Mouse (Mus musculus): ENCODE measurements around the gene Snx18. TPM values are rescaled to one million over a fixed set of nuclear protein-coding genes. Genes with fewer than 3 reads are reported as not detected.

Snx18 gene
- total RNA-seq (2021) = 10 to 100 TPM; 30.1 to 30.6 TPM
- long read RNA-seq, experiment 1, full-length matches to known transcripts = 48 of 55 reads
- long read RNA-seq, experiment 1, partial matches to known transcripts = 0 of 55 reads
- long read RNA-seq, experiment 1, other reads (novel, unspliced or antisense) = 7 of 55 reads
- long read RNA-seq, experiment 2, full-length matches to known transcripts = 32 of 35 reads
- long read RNA-seq, experiment 2, partial matches to known transcripts = 0 of 35 reads
- long read RNA-seq, experiment 2, other reads (novel, unspliced or antisense) = 3 of 35 reads

DNA sequence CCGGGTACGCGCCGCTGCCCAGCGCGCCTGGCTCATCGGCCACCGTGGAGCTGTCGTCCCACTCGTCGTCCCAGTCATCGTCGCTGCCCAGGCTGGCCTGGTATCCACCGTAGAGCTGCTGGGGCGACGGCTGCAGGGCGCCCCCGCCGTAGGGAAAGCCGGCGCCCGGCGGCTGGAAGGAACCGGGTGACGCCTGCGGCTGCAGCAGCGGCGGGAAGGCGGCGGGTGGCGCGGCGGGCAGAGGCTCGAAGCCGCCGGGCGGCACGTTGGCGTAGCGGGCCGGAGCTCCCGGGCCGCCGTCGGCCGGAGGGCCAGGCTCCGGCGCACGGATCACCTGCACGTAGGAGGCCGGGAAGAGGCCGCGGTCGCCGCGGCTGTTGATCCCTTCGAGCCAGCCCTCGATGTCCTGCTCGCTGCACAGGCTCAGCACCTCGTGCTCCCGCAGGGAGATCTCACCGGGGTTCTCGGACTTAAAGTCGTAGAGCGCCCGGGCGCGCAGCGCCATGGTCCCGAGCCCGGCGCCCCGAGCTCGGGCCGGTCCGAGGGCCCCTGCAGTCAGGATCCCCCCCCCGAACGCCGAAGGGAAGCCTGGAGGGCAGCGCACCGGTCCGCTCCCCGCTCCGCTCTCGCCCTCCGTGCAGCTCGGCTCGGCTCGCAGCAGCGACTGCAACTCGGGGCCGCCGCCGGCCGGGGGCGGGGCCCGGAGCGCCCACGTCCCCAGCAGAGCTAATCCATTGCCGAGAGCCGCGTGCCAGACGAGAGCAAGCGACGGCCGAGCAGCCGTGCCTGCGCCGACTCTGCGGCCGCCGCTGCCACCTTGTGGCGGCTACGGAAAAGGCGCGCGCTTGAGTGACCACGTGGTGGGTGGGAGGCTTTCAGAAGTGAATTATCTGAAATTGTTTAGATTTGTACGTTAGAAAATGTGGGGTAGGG lies at the start of gene Snx18:
TSS of gene Snx18 (minus strand) at position 674 of the 933 bp plus-strand sequence.
- peak; percentile 96 for DNase-seq

DNA sequence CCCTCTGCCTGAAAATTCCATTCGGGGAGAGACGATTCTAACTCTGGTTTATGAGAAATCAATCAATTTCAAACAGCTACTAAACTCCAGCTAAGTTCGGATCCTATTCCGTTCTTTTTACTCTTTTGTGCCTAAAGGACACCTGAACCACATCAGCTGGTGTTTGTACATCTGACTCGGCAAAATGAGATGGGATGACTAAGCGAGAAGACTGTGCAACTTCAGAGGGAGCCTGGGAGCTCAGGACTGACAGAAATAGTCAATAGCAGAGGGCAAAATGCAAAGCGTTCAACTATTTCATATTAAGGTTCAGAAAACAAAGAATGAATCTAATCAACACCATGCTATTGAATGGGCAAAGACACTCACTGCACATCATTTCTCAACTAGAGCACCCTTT lies 45.5 kb upstream of the Snx18 start:
- no peak for DNase-seq

- peak; percentile 53 for DNase-seq
Measured at GRCm38 (mm10) chr13:113663151-113663779, 44.9 kb upstream of the Snx18 start, which contains the start of gene Hspb3. TSS of gene Hspb3 (minus strand) at chr13:113663676.

DNA sequence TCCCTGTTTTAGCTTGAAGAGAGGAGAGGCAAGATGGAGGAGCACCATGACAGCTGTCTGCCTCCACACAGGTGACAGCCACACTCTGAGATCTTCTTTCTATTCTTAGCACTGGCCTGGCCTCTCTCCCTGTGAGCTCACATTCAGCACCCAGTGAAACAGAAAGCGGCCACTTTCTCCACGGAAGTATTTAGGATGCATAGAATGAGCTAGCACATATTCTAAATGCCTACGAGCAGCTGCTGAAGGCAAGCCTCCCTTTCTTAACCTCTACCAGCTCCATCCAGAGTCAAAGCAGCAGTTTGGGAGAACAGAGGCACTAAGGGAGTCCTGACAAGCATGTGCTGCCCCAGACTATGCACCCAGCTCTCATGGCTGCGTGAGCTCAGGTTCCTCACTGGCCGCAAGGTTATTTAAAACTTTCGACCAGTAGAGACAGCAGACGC lies 43.5 kb upstream of the Snx18 start:
- DNase-seq = no peak

- DNase-seq = no peak
Measured at GRCm38 (mm10) chr13:113660576-113661310, 42.4 kb upstream of the Snx18 start.

DNA sequence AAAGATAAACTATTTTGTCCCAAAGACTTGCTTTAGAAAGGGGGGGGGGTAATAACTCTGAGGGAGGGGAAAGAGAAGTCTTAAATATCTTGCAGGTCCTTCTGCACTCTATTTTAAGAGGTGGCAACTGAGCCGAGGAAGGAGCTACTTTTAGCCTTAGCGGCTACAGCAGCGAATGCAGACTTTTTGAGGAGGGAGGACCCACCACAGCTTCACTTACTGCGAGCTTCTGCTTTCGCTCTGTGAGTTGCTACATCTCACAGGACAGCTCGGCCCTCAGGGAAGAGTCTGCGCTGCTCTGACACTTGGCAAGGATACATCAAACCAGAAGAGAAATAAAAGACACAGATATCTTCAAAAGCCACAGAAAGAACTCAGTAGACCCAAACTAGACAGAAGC lies 38.8 kb upstream of the Snx18 start:
- DNase-seq = no peak

DNA sequence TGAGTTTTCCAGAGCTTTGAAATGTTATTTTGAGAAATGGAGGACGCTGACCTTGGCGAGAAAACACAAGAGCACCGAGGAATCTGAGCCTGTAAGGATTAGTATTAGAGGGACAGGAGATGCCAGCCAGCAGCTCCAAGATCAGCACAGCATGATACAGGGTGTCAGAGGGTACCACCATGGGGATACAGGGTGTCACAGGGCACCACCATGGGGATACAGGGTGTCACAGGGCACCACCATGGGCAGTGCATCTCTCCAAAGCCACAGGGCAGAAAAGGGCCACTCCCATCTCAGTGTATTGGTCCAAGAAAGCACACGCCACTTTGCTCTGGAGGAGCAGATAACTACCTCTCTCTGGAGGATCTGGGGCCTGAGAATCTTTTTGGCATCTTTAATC lies 38.3 kb upstream of the Snx18 start:
- DNase-seq = no peak

DNA sequence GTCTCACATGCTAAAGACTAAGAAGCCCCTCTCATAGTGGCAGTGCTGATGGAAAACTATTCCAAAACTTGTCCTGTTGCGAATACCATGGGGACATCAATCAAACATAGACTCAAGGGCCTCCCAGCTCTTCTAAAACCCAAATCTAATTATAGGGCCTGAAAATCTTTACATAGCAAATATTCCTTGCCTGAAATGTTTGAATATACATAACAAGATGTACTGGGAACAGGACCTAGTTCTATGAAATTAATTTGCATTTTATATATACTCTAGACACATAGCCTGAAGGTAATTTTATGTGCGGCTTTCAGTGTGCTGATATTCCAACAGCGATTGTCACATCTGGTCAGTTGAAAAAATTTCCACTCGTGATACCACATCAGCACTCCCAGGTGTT lies 37.1 kb upstream of the Snx18 start:
- DNase-seq = no peak

DNA sequence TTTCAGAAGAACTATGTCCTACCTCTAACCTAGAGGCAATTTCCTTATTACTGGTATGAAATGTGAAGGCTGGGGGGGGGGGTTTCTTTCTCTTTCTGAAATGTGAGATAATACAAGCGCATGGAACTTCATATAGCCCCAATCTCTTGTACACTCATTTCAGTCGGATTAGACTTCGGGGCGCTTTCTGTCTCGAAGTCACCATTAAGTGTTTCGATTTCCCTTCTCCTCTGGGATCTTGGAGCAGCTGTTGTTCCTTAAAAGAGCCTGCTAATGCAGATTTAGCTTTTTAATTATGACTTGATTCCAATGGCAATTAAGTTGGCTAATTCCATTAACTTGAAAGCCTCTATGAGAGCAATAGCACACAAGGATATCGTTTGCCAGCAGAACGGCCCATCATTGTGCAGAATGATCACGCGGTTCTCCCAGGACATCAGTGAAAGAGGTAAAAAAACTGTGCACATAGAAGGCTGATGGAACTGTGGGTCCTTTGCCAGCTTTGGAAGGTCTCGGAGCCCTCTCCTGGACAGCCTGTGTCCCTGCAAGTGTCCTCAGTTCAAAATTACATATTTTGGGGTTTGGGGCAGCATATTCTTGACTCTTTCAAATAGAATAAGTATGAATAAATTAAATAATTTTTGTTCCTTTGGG lies 22.7 kb upstream of the Snx18 start:
- no peak for DNase-seq

- DNase-seq = no peak
Measured at GRCm38 (mm10) chr13:113638914-113639313, 20.6 kb upstream of the Snx18 start.

DNA sequence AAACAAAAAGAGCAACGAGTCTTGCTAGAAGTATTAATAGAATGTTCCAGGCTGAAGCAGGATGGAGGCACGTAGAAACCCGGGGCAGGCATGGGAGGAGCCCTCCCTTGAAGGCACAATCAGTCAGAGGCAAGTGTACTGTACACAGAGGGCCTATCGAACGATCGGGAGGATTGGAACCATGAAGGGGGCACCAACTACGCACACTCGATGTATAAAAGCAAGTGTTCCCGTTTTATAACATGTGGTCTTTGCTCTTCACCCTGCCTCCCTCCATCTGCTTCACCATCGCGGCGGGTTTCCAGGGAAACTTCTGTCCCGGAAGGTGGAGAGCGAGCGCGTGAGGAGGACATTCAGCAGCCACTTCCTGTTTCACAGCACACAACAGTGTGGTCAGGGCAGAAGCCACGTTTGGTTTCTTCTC lies 17.4 kb upstream of the Snx18 start:
- DNase-seq = no peak

GRCm38 (mm10) chr13:113634732-113635481 lies 16.5 kb upstream of the Snx18 start:
- no peak for DNase-seq

GRCm38 (mm10) chr13:113632506-113632905 lies 14.1 kb upstream of the Snx18 start:
- DNase-seq = no peak

- no peak for DNase-seq
Measured at GRCm38 (mm10) chr13:113627601-113628000, 9.2 kb upstream of the Snx18 start.

DNA sequence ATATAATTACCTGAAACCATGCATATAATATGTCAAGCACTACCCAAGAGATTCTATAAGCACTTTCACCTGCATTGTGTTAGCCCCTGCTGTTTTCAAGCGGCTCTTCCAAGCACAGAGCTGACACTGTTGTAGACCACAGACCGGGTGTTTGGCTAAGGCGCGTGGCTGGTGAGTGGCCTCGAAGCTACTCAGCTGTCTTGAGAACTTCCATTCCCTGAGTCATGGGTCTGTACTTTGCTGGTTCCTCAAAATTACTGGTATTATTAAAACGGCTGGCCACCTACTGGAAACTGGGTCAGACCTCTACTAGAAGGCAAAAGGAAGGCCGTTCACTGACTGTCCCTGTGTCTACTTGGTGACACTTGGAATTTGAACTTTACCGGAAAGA lies 4.5 kb upstream of the Snx18 start:
- DNase-seq = no peak

DNA sequence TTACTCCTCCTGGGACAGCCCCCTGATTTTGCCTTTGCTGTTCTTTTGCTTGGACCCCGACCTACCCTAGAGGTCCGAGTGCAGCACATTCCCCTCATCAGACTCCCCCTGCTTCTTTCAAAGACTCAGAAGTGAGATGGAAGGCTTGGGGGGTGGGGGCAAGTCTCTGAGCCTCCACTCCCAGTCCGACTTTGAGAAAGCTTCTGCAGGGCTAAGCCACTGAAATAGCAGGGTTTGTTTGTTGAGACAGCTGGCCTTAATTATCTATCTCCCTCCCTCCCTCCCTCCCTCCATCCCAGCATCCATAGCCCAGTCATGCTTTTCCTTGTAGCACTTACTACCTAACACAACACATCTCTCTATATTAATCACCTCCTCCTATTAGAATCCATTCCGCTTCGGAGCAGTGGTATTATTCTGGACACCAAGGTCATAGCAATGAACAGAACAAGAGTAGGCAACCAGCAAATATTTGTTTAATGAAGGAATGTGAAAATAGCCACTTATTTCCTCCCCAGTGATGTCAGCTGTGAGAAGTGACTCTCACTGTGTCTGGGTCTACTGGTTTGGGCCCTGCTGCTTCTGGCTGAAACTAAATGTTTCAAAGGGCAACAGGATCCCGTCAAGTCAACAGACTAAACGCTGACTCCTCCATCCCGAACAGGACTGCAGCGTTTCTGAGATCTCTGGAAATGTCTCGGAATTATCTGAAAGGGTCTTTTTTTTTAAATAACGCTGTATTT lies 3.9 kb upstream of the Snx18 start:
- no peak for DNase-seq

DNA sequence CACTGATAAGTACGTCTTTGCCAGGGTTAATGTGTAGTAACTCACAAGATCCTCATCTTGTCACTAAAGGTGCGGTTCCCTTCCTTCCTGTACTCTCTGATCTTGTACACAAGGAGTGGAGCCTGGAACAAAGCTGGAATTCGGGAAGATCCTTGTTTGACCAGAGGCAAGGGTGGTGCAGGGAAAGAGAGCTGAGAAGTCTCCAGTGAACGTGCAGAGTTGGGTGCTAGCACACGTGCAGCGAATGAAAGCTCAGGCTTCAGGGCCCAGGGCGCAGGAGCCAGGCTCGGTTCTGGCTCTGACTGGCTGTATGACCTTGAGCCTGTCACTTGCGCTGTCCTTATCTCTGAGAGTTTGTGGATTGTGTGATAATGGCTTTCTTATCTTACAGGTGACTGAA lies 639 bp upstream of the Snx18 start:
- peak; percentile 34 for DNase-seq

- DNase-seq = no peak
Measured at GRCm38 (mm10) chr13:113617338-113617890, 950 bp downstream of the Snx18 start.

- DNase-seq = no peak
Measured at GRCm38 (mm10) chr13:113616751-113617337, 1.5 kb downstream of the Snx18 start.

Measured in adrenal gland, postnatal 10 days (tissue).